Mouse (Mus musculus) cortical plate, adult 2 months (tissue): ENCODE results near the gene Gm156.

Source experiments
- CTCF ChIP-seq: fragments of 200-500 bp; IDR thresholded peaks from 2 replicates; pipeline ENCODE4 v1.5.1; 2011; ENCODE audit warnings: mild to moderate bottlenecking, control low read depth, low read length; ENCODE audit not compliant: insufficient read depth; ENCODE audit errors: extremely low read depth
- POLR2A ChIP-seq: fragments of 200-500 bp; IDR thresholded peaks from 2 replicates; pipeline ENCODE4 v1.6.1; 2011; ENCODE audit warnings: mild to moderate bottlenecking, low read length, control low read depth; ENCODE audit not compliant: insufficient read depth; ENCODE audit errors: extremely low read depth

GRCm38 (mm10) chr6:129746151-129746550 is 37.9 kb downstream of the Gm156 start:
- TF ChIP-seq POLR2A, result no peak
- no peak for TF ChIP-seq CTCF
